Mouse (Mus musculus) heart, adult 2 months (tissue): ENCODE measurements at regions not wholly inside any gene's neighbourhood (a gene's known extent, or its start where the extent isn't known, plus 50 kb on each side); places are given as distances from the start of the nearest gene placed in this dataset.
A peak's percentile ranks its signal among the peaks of the same experiment; 100 is the strongest.

Experiments used
- DNase-seq, 2 experiments: peaks; one replicate each; pipeline ENCODE4 v3.0.0; 2021
- H3K27ac ChIP-seq: fragments of 200-600 bp; 2 replicates; pipeline ENCODE4 v1.8.1; 2022
- H3K27me3 ChIP-seq: fragments of 200-500 bp; 2 replicates; pipeline ENCODE4 v1.6.1; 2012; ENCODE audit warnings: mild to moderate bottlenecking, low read length, inconsistent platforms, mixed read lengths; ENCODE audit not compliant: control insufficient read depth, insufficient read depth
- H3K36me3 ChIP-seq: fragments of 200-500 bp; 2 replicates; pipeline ENCODE4 v1.6.1; 2012; ENCODE audit warnings: low read length, inconsistent platforms; ENCODE audit not compliant: control insufficient read depth, insufficient read depth
- H3K4me1 ChIP-seq: fragments of 200-500 bp; 2 replicates; pipeline ENCODE4 v1.6.1; 2011; ENCODE audit warnings: low read length; ENCODE audit not compliant: control insufficient read depth, insufficient read depth
- H3K4me3 ChIP-seq: fragments of 200-600 bp; 2 replicates; pipeline ENCODE4 v1.8.1; 2022
- H3K79me2 ChIP-seq: fragments of 200-500 bp; replicated peaks from 2 replicates; pipeline ENCODE4 v1.6.1; 2012; ENCODE audit warnings: mild to moderate bottlenecking, inconsistent platforms, low read length, moderate library complexity, mixed read lengths; ENCODE audit not compliant: control insufficient read depth, insufficient read depth
- H3K9ac ChIP-seq: fragments of 200-500 bp; 2 replicates; pipeline ENCODE4 v1.6.1; 2012; ENCODE audit warnings: low read depth, mild to moderate bottlenecking, control low read depth, inconsistent platforms, low read length, mixed read lengths
- CTCF ChIP-seq: fragments of 200-600 bp; IDR thresholded peaks from 2 replicates; pipeline ENCODE4 v1.8.1; 2022; ENCODE audit warnings: antibody characterized with exemption, mild to moderate bottlenecking, moderate library complexity
- EP300 ChIP-seq: fragments of 200-500 bp; IDR thresholded peaks from 2 replicates; pipeline ENCODE4 v1.6.1; 2011; ENCODE audit warnings: low read depth, low read length, control low read depth; ENCODE audit not compliant: insufficient read depth
- POLR2A ChIP-seq: fragments of 200-500 bp; IDR thresholded peaks from 2 replicates; pipeline ENCODE4 v1.6.1; 2011; ENCODE audit warnings: mild to moderate bottlenecking, low read depth, low read length, control low read depth; ENCODE audit not compliant: insufficient read depth
- WGBS: fragments of 180-500 bp; shearing (Covaris S2); methylation state at CpG from one replicate; pipeline ENCODE4 v1.1.7; 2018; 5-methylcytosine and 5-hydroxymethylcytosine counted together
- intact Hi-C: fragments of 180-260 bp; cut with DNase I; formaldehyde crosslinking; loops from one replicate; pipeline ENCODE4 v1.15.1; 2025

GRCm38 (mm10) chr1:76247126-76247525, 701.1 kb downstream of the Slc4a3 start:
- Histone ChIP-seq H3K36me3 (no peaks in the 10 kb centered on the region), H3K27ac (no peak overlapping the region), H3K4me3 (no peak overlapping the region), H3K79me2 (no peaks in the 10 kb centered on the region), H3K4me1 (no peaks in the 10 kb centered on the region), H3K27me3 (no peaks in the 10 kb centered on the region), H3K9ac (no peak overlapping the region)
- intact Hi-C loops: no loop called here
- TF ChIP-seq EP300 (no peak), POLR2A (no peak), CTCF (no peak)
- no peak for DNase-seq
- WGBS: 65% methylated on average over 8 of the region's 8 CpGs

- Histone ChIP-seq H3K4me1 (no peaks in the 10 kb centered on the region), H3K27me3 (no peaks in the 10 kb centered on the region), H3K36me3 (no peaks in the 10 kb centered on the region), H3K79me2 (no peaks in the 10 kb centered on the region), H3K9ac (no peak overlapping the region), H3K4me3 (no peak overlapping the region), H3K27ac (no peak overlapping the region)
- intact Hi-C loops: no loop called here
- TF ChIP-seq EP300: no peak
- no peak for TF ChIP-seq POLR2A
- no peak for TF ChIP-seq CTCF
- DNase-seq: no peak
- 65% methylated on average over 4 of the region's 4 CpGs for WGBS
Observed at GRCm38 (mm10) chr1:76258217-76258616, 712.2 kb downstream of the Slc4a3 start.

- Histone ChIP-seq H3K27me3 (no peaks in the 10 kb centered on the region), H3K36me3 (no peaks in the 10 kb centered on the region), H3K4me3 (no peak overlapping the region), H3K27ac (no peak overlapping the region), H3K79me2 (no peaks in the 10 kb centered on the region), H3K9ac (no peak overlapping the region), H3K4me1 (peaks cover 2% of the 10 kb centered on the region; the same call in 1 of the 2 replicates)
- no peak for TF ChIP-seq EP300
- no peak for TF ChIP-seq POLR2A
- TF ChIP-seq CTCF: no peak
- 10% methylated on average over 7 of the region's 7 CpGs for WGBS
- DNase-seq: peak; percentile 49 to 64
- intact Hi-C loops: no loop called here
Observed at GRCm38 (mm10) chr1:76276148-76276547, 730.1 kb downstream of the Slc4a3 start.

GRCm38 (mm10) chr1:76276624-76277023, 730.6 kb downstream of the Slc4a3 start:
- no peaks in the 10 kb centered on the region for H3K36me3 ChIP-seq
- intact Hi-C loops: no loop called here
- H3K4me1 ChIP-seq: peaks cover 2% of the 10 kb centered on the region; the same call in 1 of the 2 replicates
- H3K79me2 ChIP-seq: no peaks in the 10 kb centered on the region
- no peaks in the 10 kb centered on the region for H3K27me3 ChIP-seq
- no peak for DNase-seq
- no peak overlapping the region for H3K27ac ChIP-seq
- H3K9ac ChIP-seq: no peak overlapping the region
- TF ChIP-seq EP300 (no peak), POLR2A (no peak), CTCF (no peak)
- WGBS: 27% methylated on average over 3 of the region's 3 CpGs
- H3K4me3 ChIP-seq: no peak overlapping the region

- no peak overlapping the region for H3K27ac ChIP-seq
- DNase-seq: peak; percentile 27 to 31
- no peaks in the 10 kb centered on the region for H3K79me2 ChIP-seq
- intact Hi-C loops: no loop called here
- no peaks in the 10 kb centered on the region for H3K36me3 ChIP-seq
- no peak overlapping the region for H3K4me3 ChIP-seq
- WGBS: 8% methylated on average over 3 of the region's 3 CpGs
- H3K9ac ChIP-seq: no peak overlapping the region
- H3K27me3 ChIP-seq: no peaks in the 10 kb centered on the region
- no peaks in the 10 kb centered on the region for H3K4me1 ChIP-seq
- TF ChIP-seq POLR2A (no peak), CTCF (no peak), EP300 (no peak)
Observed at GRCm38 (mm10) chr1:76283322-76283721, 737.3 kb downstream of the Slc4a3 start.

- H3K27ac ChIP-seq: no peak overlapping the region
- no peaks in the 10 kb centered on the region for H3K27me3 ChIP-seq
- H3K9ac ChIP-seq: no peak overlapping the region
- TF ChIP-seq CTCF (no peak), EP300 (no peak), POLR2A (no peak)
- 61% methylated on average over 4 of the region's 4 CpGs for WGBS
- H3K4me3 ChIP-seq: no peak overlapping the region
- H3K79me2 ChIP-seq: no peaks in the 10 kb centered on the region
- intact Hi-C loops: no loop called here
- H3K36me3 ChIP-seq: no peaks in the 10 kb centered on the region
- no peak for DNase-seq
- H3K4me1 ChIP-seq: no peaks in the 10 kb centered on the region; the same call in 1 of the 2 replicates
Observed at GRCm38 (mm10) chr1:76322943-76323559, 777.0 kb downstream of the Slc4a3 start.

GRCm38 (mm10) chr1:76323592-76323991, 777.5 kb downstream of the Slc4a3 start:
- Histone ChIP-seq H3K27ac (no peak overlapping the region), H3K27me3 (no peaks in the 10 kb centered on the region), H3K4me3 (no peak overlapping the region), H3K4me1 (no peaks in the 10 kb centered on the region; the same call in 1 of the 2 replicates), H3K36me3 (no peaks in the 10 kb centered on the region), H3K9ac (no peak overlapping the region), H3K79me2 (no peaks in the 10 kb centered on the region)
- WGBS: 41% methylated on average over 4 of the region's 4 CpGs
- no peak for DNase-seq
- intact Hi-C loops: no loop called here
- TF ChIP-seq POLR2A (no peak), CTCF (no peak), EP300 (no peak)
